Mouse (Mus musculus): Measurements from ENCODE around the gene Fut1.

Fut1 gene

DNA sequence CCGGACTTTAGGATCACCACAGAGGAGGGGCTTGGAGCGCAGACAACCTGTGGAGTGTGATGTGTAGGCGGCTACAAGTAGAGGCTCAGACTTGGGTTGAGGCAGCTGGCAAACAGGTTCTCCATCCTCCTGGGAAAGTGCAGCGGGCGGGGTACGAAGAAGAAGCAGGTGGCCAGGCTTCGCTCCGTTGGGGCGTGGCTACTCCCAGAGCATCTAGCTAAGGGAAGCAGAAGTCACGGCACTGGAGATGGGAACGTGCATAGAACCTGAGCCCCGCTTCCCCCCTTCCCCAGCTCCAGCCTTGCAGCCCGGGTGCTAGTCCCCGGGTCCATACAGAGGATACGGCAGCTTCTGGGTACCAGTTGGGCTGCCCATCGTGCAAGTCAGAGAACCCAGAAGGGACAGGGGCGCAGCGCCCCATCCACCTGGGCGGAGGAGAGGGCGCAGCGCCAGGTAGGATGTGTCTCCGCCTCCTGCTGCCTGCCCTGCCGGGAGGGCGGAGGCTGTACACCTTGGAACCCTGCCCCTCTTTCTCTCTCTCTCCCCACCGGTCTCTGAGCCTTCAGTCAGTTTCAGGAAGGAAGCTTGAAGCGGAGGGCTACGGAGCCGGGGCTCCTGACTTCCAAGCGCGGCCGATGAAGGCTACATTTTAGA is at the start of gene Fut1:
TSS of gene Fut1 (plus strand) at position 248 of the 654 bp plus-strand sequence.
- DNase-seq (ENCODE audit: low read depth, low spot score) = no peak

DNA sequence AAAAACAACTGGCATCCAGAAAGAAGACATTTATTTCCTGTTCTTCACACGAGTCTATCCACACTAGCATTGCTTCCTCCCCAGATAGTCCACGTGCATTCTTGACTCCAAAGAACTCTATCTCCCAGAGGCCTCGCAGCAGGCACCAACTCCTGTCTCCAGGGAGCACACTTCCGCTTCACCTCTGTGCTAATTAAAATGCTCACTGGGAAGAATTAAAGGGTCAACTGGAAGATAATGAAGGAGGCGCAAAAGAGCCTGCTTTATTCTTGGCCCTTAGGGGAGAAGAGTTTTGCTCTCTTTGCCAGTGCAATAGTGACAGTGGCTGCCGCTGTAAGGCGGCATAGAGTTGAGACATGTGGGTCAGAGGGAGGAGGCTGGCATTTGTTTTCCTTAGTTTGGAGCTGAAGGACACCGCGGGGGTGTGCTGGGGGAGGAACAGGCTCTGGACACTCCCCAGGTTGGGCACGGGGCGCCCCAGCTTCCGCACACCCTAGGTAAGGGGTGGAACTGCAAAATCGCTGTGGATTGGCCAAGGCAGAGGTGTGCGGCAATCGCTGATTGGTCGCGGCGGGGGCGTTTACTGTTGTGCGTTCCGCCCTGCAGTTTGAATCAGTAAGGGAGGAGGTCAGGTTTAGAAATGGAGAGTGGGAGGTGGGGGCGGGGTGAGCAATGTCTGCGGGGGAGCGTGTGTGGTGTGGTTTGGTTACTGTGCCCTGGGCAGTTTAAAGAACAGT is 49.1 kb upstream of the Fut1 start:
- peak; percentile 88 for DNase-seq (ENCODE audit: low read depth, low spot score)

DNA sequence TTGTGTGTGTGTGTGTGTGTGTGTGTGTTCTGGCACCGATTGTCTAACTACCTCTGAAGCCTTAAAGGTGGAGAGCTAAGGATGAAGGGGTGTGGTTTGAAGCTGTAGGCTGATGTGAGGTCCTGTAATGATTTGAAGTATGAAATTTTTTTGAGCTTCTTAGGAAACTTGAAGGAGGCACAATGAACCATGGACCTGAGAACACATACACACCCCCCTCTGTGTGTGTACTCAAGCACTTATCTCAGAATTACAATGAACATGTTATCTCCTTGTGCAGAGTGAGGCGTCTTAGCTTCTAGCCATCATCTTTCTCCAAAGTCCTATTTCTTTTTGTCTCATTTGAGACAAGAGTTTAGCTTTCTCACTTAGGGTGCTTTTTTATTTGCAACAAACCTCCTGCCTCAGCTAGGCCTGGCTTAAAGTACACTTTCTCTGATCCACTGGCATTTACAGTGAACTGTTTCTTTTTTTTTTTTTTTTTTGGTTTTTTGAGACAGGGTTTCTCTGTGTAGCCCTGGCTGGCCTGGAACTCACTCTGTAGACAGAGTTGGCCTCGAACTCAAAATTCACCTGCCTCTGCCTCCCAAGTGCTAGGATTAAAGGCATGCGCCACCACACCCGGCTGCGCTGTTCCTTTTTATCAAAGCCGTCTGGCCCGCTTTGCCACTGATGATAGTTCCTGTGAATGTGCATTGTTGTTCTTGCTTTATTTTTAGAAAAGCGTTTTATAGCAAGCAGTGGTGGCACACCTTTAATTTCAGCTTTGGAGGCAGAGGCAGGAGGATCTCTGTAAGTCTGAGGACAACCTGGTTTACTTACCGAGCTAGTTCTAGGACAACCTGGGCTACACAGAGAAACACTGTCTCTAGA is 48.3 kb upstream of the Fut1 start:
- no peak for DNase-seq (ENCODE audit: low read depth, low spot score)

DNA sequence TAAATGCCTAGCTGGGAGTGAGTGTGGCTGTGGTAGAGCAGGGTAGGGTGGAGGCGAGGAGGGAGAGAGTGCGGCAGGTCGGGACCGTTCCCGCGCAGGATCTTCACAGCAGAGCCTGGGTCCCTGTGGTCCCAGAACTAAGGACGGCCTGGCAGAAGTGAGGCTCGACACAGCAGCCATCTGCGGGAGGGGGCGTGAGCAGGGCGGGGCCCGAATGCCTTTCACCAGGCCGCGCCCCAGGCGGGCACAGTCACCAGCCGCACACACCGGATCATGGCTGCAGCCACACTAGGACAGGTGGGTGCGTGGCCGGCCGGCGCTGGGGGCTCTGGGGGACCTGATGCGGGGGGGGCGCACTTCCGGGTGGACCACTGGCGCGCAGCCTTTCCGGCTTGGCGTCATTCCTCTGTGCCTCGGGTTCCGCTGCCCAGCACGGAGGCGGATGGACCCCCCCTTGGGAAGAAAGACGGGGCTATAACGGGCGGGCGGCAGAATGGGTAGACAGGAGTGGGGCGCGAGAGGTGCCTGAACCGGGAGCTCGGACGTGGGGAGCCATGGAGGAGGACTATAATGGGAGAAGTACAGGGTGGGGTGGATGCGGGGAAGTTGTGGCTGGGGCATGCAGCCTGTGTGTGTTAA is 46.9 kb upstream of the Fut1 start, which contains the start of gene Bcat2:
TSS of gene Bcat2 (plus strand) at position 51 of the 639 bp plus-strand sequence.
- no peak for DNase-seq (ENCODE audit: low read depth, low spot score)

DNA sequence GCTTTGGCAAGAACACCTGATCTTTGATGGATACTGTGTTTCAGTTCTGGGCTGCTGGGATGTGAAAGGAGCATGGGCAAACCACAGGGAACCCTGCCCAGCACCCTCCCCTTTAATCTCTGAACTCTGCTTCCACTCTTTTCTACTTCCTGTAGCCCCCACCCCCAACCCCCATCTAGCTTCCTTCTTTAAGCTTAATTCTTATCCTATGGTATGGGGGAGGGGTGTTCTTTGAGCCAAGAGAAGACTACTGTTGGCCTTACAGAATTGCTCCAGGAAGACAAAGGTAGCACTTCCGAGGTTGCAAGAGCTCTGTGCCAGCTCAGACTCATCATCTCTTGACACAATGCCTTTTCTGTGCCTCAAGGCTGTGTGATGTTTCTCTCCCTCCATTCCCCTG is 45.1 kb upstream of the Fut1 start:
- DNase-seq (ENCODE audit: low read depth, low spot score) = no peak

DNA sequence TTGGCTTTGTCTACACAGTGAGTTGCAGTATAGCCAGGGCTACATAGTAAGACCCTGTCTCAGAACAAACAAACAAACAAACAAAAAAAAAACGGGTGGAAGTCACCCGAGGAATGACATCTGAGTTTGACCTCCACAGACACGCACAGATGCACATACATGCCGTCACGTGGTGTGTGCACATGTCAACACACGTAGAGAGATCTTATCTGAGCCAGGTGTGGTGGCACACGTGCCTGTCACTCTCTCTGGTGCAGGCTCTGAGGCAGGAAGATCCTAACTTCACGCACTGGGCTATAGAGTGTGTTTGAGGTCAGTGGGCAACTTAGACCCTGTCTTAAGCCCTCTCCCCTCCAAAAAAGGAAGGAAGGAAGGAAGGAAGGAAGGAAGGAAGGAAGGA is 43.1 kb upstream of the Fut1 start:
- DNase-seq (ENCODE audit: low read depth, low spot score) = no peak

DNA sequence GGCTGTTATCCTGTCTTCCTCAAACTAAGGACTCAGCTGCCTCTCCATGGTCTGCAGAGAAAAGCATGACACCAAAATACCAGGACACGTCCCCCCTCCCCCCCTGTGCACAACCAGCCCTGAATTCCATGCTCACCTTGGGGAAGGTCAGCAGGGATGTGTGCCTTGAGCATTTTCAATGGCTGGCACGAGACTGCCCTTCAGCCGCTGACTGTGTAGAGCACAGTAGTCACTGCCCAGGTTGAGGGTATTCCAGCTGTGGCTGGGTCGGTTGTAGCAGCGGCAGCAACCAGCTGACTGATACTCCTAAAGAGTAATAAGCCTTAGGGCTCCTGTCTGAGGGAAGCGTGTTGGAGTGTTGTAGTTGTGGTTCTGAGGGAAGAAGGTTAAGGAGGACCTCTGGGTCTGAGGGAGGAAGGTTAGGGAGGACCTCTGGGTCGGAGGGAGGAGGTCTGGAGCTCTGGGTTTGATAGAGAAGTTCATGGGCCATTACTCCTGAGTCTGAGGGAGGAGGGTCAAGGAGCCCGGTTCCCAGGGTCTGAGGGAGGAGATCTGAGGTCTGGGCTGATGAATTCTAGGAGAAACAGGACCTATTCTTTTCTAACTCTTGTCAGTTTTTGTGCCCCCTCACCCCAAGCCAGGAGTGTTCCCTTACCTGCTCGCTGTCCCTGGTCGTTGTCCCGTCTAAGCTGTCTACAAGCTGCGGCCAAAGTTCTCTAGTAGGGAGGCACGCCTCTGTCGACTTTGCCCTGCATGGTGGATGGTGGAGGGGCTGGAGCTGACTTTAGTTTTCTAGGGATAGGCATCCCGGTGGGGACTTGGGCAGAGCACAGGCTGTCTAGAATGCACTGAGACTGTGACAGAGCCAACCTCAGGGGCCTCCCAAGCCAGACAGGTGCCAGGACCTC is 42.4 kb upstream of the Fut1 start:
- DNase-seq (ENCODE audit: low read depth, low spot score) = no peak

DNA sequence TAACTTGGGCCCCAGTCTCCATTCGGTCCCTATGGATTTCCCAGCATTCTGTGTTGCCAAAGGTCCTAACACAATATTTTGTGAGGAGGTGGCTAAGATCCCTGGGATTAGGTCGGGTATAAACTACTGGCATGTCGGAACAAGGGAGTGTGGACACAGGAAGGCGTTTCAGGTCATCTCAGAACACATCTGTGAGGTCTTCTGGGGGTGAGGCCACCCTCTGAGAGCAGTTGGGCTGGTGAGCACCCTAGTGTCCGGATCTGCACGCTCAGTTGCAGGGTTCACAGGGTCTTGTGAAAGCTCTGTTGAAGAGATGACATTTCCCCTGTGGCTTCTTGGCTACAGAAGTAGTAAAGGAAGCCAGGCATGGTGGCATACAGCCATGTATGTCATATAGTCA is 31.2 kb upstream of the Fut1 start:
- no peak for DNase-seq (ENCODE audit: low read depth, low spot score)

DNA sequence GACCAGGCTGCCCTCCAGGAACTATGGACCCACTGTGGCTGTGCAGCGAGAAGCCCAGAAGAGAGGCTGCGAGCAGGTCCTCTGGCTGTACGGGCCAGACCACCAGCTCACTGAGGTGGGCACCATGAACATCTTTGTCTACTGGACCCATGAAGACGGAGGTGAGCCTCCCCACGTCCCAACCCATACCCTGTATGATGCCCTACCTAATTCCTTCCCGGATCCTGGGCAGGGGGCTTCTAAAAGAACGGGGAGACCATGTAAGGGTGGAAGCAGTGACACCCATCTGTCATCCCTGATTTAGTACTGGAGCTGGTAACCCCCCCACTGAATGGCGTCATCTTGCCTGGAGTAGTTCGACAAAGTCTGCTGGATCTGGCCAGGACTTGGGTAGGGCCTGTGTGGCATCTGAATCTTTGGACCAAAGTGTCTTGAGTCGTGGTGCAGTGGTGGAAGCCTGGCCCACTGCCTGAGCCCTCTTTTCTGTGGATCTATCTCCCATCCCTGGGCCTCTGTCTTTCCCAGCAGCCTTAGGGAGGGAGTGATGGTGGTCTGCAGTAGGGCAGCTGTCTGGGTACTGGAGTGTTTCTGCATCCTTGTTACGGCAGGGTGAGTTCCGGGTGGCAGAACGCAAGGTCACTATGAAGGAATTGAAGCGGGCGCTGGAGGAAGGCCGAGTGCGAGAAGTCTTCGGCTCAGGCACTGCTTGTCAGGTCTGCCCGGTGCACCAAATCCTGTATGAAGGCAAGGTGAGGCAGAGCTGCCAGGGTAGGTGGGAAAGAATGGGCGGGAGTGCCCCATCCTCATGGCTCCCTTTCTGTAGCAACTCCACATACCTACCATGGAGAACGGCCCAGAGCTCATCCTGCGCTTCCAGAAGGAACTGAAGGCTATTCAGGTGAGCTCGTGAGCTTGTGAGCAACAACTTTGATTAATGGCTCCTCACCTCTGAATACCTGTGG is 29.2 kb upstream of the Fut1 start:
- no peak for DNase-seq (ENCODE audit: low read depth, low spot score)

DNA sequence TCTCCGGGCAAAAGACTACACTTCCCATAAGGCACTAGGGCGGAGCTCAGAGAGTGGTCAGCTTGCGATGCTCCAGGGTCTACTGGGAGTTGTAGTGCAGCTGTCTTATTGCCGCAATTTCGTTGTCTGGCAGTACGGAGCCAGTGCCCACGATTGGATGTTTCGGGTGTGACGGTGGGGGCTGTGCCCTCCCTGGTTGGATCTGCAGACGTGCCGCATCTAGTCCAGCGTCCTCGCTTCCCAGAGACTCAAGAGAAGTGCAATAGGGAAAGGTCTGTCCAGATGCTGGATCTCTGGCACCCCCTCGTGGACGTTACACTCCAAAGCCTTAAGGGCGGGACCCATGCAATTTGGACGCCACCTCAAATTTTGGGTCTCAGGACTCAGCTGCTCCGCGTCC is 27.9 kb upstream of the Fut1 start:
- peak; percentile 100 for DNase-seq (ENCODE audit: low read depth, low spot score)

DNA sequence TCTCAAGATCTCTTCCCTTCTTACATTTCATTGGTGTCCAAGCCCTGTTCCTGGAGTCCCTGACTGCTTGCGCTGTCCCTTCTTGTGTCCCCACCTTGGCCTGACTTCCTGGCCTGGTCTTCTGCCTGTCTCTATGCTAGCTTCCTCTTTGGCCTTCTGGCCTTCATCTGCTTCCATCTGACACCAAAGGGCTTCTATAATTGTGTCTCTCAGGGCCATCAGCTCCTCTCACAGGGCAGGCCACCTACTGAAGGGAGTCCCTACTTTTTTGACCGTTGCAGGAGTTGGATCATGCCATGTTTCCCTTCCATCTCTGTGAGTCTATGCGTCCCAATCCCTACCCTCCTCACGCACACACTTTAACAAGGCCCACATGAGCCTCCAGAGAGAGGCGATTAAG is 27.2 kb upstream of the Fut1 start:
- no peak for DNase-seq (ENCODE audit: low read depth, low spot score)

DNA sequence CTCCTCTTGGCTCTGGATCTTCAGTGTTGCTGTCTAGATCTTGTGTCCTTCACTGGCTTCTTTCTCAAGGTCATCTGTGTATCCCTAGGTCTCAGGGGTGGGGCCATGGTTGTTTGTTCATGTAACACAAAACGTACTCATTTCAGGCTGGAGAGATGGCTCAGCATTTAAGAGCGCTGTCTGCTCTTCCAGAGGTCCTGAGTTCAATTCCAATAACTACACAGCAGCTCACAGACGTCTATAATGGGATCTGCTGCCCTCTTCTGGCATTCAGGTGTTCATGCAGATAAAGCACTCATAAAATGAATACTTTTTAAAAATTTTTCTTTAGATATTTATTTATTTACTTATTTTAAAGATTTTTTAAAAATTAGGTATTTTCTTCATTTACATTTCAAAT is 26.2 kb upstream of the Fut1 start:
- DNase-seq (ENCODE audit: low read depth, low spot score) = no peak

DNA sequence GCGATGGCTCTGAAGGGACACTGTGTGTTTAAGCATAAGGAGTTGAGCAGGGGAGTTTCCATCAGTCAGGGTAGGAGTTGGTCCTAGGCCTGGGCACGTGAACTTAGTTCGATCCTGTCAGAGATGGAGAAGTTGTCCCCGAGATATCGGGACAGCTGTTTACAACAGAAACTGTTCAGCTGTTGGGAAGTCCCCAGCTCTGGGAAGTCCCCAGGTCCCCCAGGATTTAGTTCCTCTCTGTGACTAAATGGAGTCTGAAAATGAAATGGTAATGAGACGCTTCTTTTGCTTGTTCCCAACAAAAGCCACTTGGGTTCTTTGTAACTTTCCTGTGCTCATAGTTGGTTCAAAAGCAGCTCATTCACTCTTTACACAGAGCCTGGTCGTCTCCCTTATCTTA is 25.2 kb upstream of the Fut1 start:
- DNase-seq (ENCODE audit: low read depth, low spot score) = no peak

DNA sequence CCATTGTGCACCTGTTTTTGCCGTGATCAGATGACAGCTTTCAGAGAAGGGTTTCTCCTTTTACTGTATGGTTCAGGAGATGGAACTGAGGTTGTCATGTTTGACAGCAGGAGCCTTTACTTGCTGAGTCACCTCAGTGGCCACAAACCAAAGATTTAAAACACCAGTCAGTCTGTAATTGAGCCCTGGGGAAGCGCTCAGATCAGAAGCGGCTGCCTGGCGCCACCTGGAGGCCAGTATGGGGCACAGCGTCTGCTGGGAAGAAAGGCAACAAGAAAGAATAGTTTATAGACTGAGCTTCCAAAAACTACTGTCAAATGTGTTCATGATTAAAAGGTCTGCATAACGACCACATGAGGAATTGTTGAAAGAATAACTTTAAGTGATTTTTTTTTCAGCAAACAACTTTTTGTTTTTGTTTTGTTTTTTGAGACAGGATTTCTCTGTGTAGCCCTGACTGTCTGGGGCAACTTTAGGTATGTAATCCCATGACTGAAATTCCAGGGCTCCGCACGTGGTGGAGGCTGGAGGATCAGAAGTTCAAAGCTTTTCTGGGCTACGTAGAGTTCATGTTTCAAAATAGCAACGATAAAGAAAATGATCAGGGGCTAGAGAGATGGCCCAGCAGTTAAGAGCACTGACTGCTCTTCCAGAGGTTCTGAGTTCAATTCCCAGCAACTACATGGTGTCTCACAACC is 23.8 kb upstream of the Fut1 start:
- DNase-seq (ENCODE audit: low read depth, low spot score) = no peak

DNA sequence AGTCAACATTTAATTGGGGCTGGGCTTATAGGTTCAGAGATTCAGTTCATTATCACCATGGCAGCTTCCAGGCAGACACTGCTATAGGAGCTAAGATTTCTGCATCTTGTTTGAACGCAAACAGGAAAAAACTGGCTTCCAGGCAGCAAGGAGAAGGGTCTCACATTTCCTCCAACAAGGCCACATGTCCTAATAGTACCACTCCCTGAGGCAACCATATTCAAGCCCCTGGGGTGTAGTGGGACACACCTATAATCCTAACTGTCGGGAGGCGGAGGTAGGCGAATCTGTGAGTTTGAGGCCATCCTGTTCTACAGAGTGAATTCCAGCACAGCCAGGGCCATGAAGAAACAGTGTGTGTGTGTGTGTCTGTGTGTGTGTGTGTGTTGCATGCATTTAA is 21.9 kb upstream of the Fut1 start:
- no peak for DNase-seq (ENCODE audit: low read depth, low spot score)

DNA sequence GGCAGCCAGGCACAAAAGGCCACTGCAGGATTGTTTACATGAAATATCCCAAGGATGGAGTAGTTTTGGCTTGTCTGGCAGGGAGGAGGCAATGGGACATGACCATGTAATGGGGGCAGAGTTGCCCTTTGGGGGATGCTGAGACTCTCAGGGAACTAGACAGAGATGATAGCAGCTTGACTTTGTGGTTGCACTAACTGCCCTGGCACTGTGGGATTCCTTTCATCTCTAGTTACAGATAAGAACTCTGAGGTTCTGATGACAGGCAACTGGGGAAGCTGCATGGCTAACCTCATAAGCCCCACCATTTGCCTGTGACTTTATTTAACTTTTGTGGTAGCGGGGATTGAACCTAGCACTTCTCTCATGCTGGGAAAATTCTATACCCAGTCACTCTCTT is 21.0 kb upstream of the Fut1 start:
- no peak for DNase-seq (ENCODE audit: low read depth, low spot score)

DNA sequence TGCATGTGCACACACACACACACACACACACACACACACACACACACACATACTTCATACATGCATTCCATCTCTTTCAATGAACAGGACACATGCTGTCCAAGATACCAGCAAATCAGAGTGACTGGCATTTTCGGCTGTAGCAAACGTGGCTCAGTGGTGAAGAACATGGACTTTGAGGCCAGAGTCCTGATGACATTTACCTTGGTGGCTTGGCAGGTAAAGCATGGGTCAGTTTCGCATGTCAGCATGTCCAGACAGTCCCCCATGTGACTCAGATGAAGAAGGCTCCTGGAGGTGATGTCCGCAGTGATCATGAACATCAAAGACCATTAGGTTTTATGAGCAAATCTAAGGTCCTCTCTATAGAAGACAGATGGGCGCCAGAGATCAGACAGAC is 20.1 kb upstream of the Fut1 start:
- no peak for DNase-seq (ENCODE audit: low read depth, low spot score)

DNA sequence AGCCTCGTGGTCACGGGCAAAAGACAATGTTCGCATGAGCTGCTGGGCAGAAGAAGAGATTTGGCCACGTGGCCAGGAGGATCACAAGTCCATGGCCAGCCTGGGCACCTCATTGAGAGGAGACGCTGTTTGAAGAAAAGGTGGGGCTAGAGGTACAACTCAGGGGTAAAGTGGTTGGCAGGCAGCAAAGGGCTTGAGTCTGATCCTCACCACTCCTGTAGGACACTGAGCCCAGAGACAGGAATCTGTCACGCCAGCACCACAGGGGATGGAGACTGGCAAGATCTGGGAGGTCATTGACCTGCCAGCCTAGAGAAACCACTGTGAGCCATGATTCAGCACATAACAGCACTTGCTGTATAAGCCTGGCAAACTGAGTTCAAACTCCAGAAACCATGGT is 19.6 kb upstream of the Fut1 start:
- no peak for DNase-seq (ENCODE audit: low read depth, low spot score)

All from telencephalon, adult 2 months (tissue).